Mouse (Mus musculus) adrenal gland, postnatal 36 days (tissue): ENCODE results near the gene Pifo. TPM values are rescaled to one million over a fixed set of nuclear protein-coding genes. Genes with fewer than 3 reads are reported as not detected.
"Not testable (repeated sequence)": the region's sequence is repeated elsewhere in the genome, so short reads cannot be mapped to it uniquely, and the experiment has no call there.

Experiments
- DNase-seq, 2 experiments: peaks; one replicate each; pipeline ENCODE4 v3.0.0; 2021; ENCODE audit warnings: mixed read lengths in 1 of 2
- long read RNA-seq, 2 experiments: library from polyadenylated mRNA; stranded (forward); transcript quantifications; one replicate each; pipeline ENCODE4 v2.0.0; 2021; ENCODE audit warnings: borderline sequencing depth in 2 of 2
- total RNA-seq, 2 experiments: library from RNA; stranded (reverse); gene quantifications; 2 replicates each; pipeline ENCODE4 v1.2.3; 2021

Pifo gene
- total RNA-seq, result not detected
- long read RNA-seq, experiment 1, result 0 reads
- long read RNA-seq, experiment 2, result 0 reads

DNA sequence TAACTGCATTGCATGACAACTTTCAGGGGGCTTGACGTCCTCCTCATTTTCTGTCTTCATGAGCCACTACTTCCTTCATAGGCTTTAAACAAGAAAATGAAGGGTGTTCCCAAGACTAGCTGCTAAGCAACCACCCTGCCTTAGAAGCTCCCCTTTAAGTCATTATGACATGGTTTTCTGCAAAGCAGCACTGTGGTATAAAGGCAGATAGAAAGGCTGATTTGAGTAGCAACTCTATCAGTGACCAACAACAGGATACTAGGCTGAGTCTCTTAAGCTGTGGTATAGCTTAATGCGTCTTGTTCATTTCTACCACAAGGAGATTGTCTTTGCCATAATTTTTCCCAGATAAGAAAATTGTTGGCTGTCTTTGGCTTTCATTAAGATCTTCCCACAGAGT, at the start of gene Pifo:
TSS of gene Pifo (minus strand) at position 101 of the 400 bp plus-strand sequence.
- no peak for DNase-seq

DNA sequence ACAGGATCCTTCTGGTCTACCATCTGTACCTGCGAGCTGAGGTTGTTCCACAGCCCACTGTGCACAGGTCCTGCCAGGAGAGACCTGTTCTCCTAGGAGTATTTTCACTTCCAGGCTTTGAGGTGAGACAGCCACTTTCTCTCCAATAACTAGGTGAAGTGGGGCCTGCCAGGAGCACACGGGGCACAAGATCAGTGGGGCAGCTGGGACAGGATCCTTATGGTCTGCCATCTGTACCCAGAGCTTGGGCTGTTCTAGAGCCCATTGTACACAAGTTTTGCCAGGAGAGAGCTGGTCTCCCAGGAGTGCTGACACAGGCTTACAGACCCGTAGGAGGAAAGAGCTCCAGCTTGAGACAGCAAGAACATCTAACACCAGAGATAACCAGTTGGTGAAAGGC, 43.5 kb upstream of the Pifo start:
- no peak for DNase-seq

DNA sequence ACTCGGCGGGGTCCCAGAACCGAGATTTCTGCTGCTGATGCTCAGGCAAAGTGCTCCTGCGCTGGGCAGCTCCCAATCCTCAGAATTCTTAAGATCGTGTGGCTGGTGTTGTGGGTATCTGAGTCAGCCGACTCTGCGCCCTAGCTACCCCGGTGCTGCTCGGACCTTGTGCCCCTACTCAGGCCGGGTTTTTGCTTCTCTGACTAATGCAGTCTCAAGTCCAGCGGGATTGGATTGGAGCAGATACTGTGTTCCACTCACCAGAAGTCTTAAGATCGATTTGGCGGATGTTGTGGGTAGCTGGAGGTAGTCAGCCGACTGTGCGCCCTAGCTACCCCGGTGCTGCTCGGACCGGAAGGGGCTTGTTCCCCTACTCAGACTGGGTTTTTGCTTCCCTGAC, 37.5 kb upstream of the Pifo start:
- DNase-seq, result no peak

DNA sequence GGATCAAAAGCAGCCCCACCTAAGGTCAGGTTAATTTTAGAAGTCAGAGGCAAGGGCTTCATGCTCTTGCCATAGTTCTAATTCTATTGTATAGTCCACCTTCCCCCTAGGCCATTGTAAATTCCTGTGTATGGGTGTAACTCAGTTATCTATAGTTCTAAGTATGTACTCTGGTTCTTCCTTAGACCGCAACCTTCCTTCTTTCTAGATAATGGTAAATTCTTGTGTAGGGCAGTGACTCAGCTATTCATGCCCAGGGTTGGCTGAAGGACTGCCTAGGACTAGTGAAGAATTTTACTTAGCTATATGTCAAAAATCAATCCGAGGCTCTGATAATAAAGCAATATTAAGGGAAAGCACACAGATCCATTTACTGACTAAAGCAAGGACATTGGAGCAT, 25.9 kb upstream of the Pifo start:
- no peak for DNase-seq

DNA sequence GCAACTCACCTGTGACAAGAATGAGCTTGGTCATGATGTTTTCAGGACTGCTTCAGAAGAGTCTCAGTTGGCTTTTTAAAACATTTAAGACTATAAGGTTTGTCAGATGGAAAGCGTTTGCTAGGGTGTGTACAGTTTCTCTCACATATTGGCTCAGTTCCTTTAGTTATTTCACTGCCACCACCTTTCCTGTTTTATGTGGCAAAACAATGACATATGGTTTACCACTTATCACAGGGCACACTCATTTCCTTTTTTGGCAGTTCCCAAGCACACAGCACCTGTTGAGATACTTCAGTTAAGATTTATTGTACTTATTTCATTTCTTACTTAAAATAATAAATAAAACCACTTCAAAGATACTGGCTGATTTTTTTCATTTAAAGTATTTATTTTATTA, 18.3 kb upstream of the Pifo start, which contains the start of gene Chil5:
TSS of gene Chil5 (minus strand) at position 34 of the 400 bp plus-strand sequence.
- DNase-seq, result no peak

DNA sequence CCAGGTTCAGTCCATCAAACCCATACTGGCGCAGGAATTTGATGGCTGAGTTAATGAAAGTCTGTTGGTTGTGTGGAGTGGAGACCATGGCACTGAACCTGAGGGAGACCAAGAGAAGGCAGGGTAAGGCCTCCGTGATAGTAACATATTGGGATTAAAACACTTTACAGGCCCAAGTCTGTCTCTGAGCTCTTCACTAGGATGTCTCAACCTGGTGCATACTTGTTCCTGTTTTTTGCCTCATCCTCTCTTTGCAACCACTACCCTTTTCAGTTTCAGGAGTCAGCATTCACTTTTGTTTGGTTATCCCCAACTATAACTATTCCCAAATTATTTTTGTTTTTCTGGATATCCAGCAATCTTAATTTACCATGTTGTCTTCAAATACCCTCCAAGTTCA, 9.7 kb upstream of the Pifo start:
- no peak for DNase-seq

DNA sequence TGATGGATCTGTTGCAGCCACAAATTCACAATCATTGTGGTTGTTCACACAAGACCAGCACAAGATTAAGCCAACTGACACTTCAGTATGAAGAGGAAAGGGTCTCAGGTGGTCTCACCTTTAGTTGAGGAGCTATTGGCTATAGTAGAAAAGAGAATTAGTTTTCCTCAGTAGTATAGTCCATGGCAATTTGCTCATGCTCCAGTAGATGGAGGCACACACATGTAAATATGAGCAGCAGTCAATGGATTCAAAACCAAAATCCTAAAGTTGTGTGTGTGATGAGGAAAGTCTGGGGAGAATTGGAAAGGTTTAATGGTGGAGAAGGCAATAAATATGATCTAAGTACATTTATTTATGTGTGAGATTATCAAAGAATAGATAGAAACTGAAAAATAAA, 7.4 kb upstream of the Pifo start:
- no peak for DNase-seq

DNA sequence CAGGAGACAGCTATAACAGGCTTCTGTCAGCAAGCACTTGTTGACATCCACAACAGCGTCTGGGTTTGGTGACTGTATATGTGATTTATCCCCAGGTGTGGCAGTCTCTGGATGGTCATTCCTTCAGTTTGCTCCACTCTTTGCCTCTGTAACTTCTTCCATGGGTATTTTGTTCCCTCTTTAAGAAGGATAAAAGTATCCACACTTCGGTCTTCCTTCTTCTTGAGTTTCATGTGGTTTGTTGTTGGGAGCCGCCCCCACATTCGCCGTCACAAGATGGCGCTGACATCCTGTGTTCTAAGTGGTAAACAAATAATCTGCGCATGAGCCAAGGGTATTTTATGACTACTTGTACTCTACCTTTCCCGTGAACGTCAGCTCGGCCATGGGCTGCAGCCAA, 11.1 kb downstream of the Pifo start:
- DNase-seq, result not testable (repeated sequence)

DNA sequence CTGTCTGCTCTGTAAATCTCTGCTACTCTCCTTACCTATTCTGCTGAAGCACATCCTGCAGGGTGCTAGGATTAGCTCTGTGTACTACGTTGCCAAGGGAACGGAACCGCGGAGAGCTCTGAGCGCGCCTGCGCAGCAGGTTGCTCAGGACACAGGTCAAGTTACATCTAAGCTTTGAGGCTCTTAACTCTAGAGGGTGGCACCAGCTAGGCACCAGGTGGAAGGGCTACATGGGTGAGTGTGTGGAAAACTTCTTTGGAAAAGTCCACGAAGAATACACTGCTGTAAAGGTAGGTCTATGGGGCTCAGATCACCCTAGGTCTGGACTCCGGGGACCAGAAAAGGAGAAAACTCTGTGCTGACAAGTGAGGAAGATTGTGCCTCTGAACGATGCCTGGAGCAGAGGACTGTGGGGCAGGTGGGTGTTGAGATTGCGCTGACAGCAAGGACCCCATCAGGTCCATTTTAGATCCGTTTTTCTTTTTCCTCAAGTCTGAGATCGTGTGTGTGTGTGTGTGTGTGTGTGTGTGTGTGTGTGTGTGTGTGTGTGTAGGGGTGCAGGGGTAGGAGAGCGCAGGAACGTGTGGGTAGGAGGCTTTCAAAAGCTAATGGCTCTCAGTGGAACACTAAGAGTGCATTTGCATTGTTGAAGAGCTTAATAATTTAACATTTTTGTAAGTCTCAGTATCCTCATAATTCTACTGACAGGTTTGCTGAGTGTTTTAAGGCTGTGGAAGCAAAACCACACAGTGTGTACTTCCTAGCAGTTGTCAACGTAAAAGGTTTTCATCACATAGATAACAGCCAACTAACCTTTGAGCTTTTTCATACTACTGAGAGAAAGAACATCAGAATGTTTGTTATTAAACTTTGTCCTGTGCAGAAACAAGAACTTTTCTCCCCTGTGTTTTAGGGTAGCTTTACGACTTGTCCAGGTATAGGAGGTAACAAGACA, 12.8 kb downstream of the Pifo start:
- peak in 1 of 2 experiments; percentile 3 for DNase-seq

DNA sequence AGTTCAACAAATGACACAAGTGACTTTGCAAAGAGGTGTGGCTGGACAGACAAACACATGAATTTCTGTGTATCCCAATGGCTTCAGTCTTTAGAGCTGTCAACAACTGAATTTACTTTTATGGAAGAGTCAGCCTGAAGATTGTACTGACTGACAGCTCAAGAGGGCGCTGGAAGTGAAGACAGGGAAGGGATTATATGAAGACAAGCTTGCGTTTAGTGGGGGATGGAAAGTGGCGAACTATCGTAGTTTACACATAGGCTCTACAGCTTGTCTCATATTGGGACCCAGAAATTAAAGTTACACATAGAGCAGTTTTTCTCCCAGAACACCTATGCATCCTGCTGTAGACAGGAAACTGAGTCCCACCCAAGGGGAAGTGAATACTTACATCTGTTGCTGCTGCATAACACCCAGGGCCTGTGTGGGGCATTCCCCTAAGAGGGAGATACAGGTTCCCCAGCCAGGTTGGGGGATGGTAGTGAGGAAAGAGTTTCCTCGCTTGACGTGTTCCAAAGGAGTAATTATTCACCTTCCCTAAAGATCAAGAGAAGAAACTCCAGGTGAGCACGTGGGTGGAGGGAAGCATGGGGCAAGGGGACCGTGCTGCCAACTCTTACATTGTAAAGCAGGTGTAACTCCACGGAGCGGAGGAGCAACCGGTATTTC, 13.6 kb downstream of the Pifo start:
- DNase-seq, result no peak

DNA sequence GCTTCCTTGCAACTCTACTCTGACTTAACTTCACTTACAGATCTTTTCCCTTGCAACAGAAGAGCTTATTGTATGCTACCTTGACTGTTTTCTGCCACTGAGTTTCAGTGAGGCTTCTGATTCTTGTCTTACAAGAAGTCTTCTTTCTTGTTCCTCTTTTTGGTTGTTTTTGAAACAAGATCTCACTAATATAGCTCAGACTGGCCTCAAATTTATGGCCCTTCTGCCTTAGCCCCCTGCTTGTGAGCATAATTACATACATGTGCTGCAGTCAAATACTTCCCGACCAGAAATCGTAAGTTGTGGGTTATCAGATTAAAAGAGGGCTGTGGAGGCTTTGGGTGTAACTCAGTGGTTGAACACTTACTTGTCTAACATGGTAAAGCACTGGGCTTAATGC, 19.7 kb downstream of the Pifo start:
- DNase-seq, result no peak

DNA sequence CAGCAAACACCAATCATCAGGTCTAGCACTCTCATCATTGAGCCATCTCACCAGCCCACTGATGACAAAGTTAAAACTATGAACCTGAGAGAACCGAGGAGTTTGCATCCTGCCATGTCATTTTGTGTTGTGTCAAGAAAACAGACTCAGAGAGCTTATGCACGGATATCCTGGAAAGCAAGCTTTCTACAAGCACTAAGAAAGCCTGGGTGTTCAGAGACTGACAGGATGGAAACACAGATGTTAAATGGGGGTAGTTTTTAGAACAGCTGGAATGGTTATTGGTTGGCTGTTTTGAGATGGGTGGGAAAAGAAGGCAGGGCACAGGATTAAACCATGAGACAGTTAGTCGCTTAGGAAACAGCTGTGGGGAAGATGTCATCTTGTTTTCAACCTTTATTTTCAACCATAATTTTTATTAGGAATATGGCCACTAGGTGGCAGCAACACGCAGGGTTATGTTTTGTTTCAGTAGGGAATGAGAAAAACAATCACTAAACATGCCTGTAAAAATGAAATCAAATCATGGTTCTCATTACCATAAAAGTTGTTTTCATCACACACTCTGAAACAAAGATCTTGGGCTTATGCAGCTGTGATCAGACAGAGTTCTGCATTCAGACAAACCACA, 22.7 kb downstream of the Pifo start:
- DNase-seq, result peak; percentile 25 to 47

DNA sequence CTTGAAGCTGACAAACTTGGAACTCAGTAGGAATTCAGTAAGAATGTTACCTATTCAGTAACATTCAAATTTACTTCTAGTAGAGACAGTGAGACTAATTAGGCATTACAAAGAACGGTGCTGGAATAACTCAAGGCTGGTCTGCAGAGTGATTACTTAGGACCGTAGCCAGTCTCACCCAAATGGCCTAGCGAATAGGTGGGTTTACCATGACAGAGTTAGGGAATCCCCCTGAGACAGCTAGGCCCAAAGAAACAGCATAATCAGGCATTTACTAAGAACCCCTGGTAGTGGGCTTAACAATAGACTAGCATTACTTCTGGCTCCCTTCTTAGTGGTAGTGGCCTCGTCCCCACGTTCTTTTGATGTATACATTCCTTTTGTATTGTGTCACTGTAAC, 24.8 kb downstream of the Pifo start:
- not testable (repeated sequence) for DNase-seq

DNA sequence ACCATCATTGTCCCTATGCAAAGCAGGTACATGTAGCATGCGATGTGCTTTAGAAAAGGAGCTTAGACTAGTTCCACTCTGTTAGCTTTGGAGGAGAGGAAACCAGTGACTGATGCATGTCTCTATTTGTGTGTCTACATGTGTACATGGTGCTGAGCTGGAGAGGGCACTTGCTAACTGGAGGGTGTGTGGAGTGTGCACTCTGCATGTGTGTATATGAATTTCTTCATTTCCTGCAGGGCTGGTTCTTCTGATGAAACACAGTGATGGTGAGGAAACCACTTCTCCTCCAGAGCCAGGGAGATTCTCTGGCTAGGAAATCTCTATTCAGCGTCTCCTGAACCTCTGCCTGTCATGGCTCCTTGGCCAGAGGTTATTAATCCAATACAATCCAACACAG, 40.3 kb downstream of the Pifo start:
- DNase-seq, result no peak

DNA sequence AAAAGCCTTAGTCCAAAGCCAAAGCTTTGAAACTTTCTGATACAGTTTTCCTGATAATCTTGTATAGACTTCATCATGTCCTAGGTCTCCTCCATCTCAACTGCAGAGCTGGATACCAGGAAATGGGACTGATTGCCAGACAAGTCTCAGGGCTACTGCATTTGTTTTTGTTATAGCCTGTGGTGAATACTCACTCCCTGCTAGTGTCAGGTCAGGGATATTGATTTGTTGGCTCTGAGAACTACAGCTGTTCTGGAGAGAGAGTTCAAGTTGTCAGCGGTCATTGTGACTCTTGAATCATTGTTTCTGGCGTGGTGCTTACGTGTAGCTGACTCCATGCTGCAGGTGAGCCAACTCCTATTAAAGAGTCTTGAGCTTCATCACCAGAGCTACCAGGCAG, 41.0 kb downstream of the Pifo start, which contains the start of gene Ovgp1:
TSS of gene Ovgp1 (plus strand) at position 301 of the 400 bp plus-strand sequence.
- DNase-seq, result no peak

DNA sequence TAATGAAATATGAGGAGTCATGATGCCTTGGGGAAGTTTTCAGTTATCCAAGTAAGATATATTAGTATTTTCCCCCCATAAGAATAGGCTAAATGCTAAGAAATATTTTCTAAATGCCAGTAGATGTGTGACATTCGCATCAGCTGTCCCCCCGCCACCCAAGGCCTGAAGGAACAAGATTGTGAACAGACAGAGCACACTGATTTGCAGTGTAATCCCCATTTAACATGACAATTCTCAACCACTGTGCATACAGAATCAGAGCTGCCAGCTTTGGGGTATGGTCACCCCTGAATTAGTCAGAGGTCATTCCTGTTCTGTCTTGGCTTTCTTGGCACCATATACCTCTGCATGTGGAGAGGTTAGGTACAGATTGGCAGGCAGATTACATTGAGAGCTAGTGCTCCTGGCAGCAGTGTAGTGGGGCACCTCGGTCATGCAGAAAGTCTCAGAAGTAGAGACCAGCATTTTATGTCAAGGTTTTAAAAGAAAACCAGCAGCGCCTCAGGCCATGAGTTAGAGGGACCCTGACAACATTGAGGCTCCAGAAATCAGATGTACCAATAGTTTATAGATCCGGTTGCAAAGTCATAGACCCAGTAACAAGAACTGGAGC, 42.5 kb downstream of the Pifo start:
- DNase-seq, result no peak

DNA sequence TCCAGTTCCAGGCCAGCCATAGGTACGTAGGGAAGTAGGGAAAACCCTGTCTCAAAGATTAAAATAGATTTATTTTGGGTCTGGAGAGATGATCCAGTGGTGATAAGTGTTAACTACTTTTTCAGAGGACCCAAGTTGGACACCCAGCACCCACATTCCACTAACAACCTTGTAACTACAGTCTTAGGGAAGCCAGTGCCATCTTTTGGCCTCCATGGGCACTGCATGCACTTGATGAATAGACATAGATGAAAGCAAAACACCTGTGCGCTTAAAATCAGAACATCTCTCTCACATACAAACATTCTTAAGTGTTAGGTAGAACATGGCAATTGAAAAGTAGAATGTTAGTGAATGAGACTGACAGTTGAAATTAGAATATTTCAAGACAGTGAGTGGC, 53.7 kb downstream of the Pifo start:
- DNase-seq, result no peak

DNA sequence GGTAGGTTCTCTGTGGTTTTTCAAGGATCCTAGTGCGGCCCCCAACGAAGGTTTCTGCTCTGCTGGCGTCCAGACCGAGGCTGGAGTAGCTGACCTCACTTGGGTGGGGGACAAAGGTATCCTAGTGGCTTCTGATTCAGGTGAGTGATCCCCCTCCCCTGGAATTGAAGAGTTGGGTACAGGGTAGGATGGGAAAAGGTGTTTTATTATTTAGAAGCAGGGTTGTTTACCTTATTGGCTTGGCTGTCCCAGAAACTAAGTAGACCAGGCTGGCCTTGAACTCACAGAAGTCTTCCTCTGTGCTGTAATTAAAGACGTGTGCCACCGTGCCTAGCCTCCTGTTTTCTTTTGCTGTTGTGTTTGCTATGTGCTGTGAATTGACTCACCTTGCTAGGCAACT, 54.4 kb downstream of the Pifo start, which contains the start of gene Atp5f1:
TSS of gene Atp5f1 (minus strand) at position 101 of the 400 bp plus-strand sequence.
- DNase-seq, result no peak

DNA sequence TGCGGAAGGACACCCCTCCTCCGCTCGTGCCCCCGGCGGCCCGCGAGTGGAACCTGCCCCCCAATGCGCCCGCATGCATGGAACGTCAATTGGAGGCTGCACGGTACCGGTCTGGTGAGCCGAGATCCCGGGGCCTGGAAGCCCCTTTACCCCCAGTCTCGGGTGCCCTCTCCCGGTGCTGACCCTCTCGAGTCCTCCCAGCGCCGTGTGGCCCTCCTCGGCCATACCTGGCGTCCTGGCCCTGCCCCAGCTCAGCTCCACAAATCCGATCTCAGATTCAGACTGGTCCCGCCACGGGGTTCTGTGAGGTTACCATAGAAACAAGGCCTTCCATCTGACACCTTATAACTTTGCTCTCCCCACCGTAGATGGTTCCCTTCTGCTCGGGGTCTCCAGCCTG, 54.9 kb downstream of the Pifo start:
- no peak for DNase-seq

DNA sequence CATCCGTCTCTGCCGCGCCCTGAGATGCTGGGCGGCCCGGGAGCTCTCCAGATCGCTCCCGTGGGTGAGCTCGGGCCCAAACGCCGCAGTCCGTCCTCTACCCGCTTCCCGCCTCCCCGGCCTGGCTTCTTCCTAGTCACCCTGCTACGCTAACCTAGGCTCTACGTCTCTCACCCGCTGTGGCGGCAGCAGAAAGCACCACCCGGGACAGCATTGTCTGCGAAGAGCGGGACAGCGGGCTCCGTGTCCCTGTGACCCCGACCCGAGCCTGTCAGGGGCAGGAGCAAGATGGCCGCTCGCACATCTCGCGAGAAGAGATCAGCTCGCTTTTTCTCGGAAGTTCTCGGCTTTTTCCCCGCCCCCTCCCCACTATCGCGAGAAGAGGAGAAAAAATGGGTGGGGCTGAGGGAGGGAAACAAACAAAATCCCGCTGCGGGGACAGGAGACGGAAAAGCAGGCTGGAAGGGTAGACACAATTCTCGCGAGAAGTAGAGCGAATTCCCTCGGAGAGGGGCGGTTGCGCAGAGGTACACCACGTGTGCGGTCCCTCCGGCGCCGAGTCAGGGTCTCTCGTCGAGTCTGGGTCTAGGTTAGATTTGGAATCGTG, 55.4 kb downstream of the Pifo start, which contains the start of gene Wdr77:
TSS of gene Wdr77 (plus strand) at position 396 of the 607 bp plus-strand sequence.
- peak; percentile 94 to 96 for DNase-seq

DNA sequence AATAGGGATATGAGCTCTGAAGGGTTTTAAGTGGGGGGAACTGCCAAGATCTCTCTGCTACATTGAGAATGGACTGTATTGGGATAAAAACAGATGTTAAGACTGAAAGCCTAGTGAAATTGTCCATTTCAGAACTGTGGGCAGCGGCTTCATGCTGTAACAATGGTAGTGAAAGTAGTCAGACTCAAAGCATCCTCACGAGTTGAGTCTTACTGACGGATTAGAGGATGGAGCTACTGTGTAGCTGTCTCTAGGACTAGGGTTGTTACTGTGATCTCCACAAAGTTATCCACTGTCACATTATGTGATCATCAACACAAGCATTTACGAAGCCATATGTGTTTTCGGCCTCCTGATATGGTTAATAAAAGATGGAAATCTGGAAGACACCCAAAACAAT, 56.2 kb downstream of the Pifo start:
- DNase-seq, result no peak

DNA sequence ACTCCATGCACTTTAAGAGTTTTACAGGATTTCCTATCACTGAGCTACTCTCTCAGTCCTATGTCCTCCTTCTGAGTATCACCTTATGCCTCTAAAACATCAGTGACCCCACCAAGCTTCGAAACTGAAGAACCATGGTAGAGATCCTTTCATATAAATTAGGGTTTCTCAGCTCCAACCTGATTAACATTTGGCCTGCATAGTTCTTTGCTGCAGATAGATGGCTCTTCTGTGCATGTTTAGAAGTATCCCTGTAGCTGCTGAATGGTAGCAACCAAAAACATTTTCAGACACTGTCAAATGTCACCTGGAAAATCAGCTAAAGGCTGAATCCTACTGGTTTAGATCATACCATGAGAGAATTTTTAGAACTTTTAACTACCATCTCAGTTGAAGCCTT, 57.2 kb downstream of the Pifo start:
- DNase-seq, result no peak
